Mouse (Mus musculus): Measurements from ENCODE around the gene Defb43.

Gene Defb43

GRCm38 (mm10) chr14:63066630-63067310 is 55.2 kb downstream of the Defb43 start:
- DNase-seq (ENCODE audit: extremely low read depth, low read depth, low spot score): no peak

Data from fat pad, adult 2 months (tissue).